Mouse (Mus musculus) midbrain, postnatal 0 days (tissue): ENCODE measurements at regions not wholly inside any gene's neighbourhood (a gene's known extent, or its start where the extent isn't known, plus 50 kb on each side); places are given as distances from the start of the nearest gene placed in this dataset.

ENCODE experiments used
- ATAC-seq: fragments of 200-750 bp; cut with Nextera tagmentation; 2 replicates; pipeline ENCODE4 v1.8.0; 2017; ENCODE audit warnings: moderate number of reproducible peaks, mild to moderate bottlenecking, moderate TSS enrichment, moderate library complexity; ENCODE audit not compliant: low FRiP score
- DNase-seq: peaks from one replicate; pipeline ENCODE4 v3.0.0-alpha.2; 2015; ENCODE audit warnings: low spot score
- H3K27ac ChIP-seq: fragments of 300-500 bp; sonication (generic); 2 replicates; pipeline ENCODE4 v1.5.1; 2014; ENCODE audit warnings: low read depth, mild to moderate bottlenecking, low read length, mixed read lengths
- H3K27me3 ChIP-seq: fragments of 300-500 bp; sonication (generic); 2 replicates; pipeline ENCODE4 v1.6.1; 2014; ENCODE audit warnings: low read length, control low read depth, mixed read lengths; ENCODE audit not compliant: insufficient read depth
- H3K36me3 ChIP-seq: fragments of 300-500 bp; sonication (generic); 2 replicates; pipeline ENCODE4 v1.6.1; 2014; ENCODE audit warnings: low read length, control low read depth, mixed read lengths; ENCODE audit not compliant: insufficient read depth
- H3K4me1 ChIP-seq: fragments of 300-500 bp; sonication (generic); 2 replicates; pipeline ENCODE4 v1.6.1; 2014; ENCODE audit warnings: mild to moderate bottlenecking, control low read depth, antibody characterized with exemption, low read length, mixed read lengths; ENCODE audit not compliant: insufficient read depth
- H3K4me2 ChIP-seq: fragments of 300-500 bp; sonication (generic); 2 replicates; pipeline ENCODE4 v1.6.1; 2014; ENCODE audit warnings: low read depth, mild to moderate bottlenecking, low read length, mixed read lengths; ENCODE audit not compliant: poor library complexity, severe bottlenecking
- H3K4me3 ChIP-seq: fragments of 300-500 bp; sonication (generic); 2 replicates; pipeline ENCODE4 v1.5.1; 2014; ENCODE audit warnings: low read depth, mild to moderate bottlenecking, low read length, moderate library complexity
- H3K9ac ChIP-seq: fragments of 300-500 bp; sonication (generic); replicated peaks from 2 replicates; pipeline ENCODE4 v1.6.1; 2014; ENCODE audit warnings: mild to moderate bottlenecking, low read length, moderate library complexity, mixed read lengths; ENCODE audit not compliant: poor library complexity, severe bottlenecking
- H3K9me3 ChIP-seq: fragments of 300-500 bp; sonication (generic); 2 replicates; pipeline ENCODE4 v1.6.1; 2016; ENCODE audit warnings: low read length, control low read depth
- CTCF ChIP-seq: IDR thresholded peaks from 2 replicates; pipeline ENCODE4 v1.5.1; 2016; ENCODE audit warnings: antibody characterized with exemption, mild to moderate bottlenecking
- WGBS: fragments of 180-500 bp; shearing (Covaris S2); extraction: QIAGEN DNeasy Blood & Tissue Kit; methylation state at CpG from one replicate; pipeline ENCODE4 v1.1.7; 2014; 5-methylcytosine and 5-hydroxymethylcytosine counted together

DNA sequence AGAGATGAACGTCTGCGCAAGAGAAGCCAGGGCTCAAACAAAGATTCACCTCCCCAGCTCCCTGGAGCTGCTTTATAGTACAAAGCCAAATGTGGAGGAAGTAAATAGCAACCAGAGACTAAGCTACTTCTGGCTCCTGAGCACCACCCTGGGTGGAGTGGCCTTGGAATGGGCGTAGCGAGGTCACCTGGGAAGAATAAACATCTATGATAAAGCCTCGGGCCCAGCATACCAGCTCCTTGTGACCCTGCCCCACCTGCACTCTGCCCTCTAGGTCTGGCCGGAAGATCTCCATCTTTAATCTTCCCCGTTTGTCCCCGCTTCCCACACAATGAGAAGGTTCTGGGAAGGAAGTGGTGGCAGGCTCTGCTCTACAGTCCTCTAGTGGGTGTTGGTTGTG lies 61.0 kb upstream of the Ptpn3 start:
- no peak overlapping the region for H3K4me3 ChIP-seq
- no peak overlapping the region for H3K4me2 ChIP-seq
- H3K4me1 ChIP-seq, result no peaks in the 10 kb centered on the region
- H3K27ac ChIP-seq, result no peak overlapping the region
- WGBS, result 85% methylated on average over 8 of the region's 8 CpGs
- no peaks in the 10 kb centered on the region for H3K27me3 ChIP-seq
- no peaks in the 10 kb centered on the region for H3K9me3 ChIP-seq
- no peak overlapping the region for H3K9ac ChIP-seq
- TF ChIP-seq CTCF, result no peak
- ATAC-seq, result no peak
- no peaks in the 10 kb centered on the region for H3K36me3 ChIP-seq
- no peak for DNase-seq

DNA sequence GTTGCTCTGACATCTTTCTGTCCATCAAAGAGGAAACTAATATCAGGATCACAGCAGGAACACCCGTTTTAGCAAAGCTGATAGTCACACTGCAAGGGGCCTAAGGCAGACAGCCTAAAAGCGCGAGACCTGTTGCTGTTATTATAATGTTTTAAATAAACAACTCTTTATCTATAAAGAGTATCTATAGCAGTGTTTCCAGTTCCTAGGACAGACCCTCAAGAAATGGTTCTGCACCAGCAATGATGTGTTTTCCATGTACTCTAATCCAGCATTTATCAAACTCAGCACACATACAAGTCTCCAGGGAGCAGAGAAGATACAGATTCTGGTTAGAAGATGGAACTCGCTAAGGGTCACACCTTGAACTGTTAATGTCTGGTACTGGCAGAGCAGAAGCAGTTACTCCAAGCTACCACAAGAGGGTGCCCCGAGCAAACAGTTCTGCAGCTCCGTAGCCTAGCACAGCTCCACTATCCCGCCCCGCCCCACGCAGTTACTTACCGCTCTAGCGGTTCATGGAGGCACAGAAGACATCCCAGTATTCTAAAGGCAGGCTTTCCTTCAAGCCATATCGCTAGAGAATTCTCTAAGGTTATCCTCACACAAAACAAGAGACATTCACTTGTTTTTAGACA lies 64.2 kb upstream of the Palm2 start:
- ATAC-seq (peak; percentile 92), DNase-seq (peak; percentile 93)
- Histone ChIP-seq H3K27ac (no peak overlapping the region), H3K4me3 (no peak overlapping the region), H3K4me2 (no peak overlapping the region), H3K9ac (no peak overlapping the region), H3K4me1 (no peaks in the 10 kb centered on the region), H3K36me3 (no peaks in the 10 kb centered on the region), H3K9me3 (no peaks in the 10 kb centered on the region), H3K27me3 (no peaks in the 10 kb centered on the region)
- 15% methylated on average over 12 of the region's 12 CpGs for WGBS
- TF ChIP-seq CTCF, result peak; percentile 96

DNA sequence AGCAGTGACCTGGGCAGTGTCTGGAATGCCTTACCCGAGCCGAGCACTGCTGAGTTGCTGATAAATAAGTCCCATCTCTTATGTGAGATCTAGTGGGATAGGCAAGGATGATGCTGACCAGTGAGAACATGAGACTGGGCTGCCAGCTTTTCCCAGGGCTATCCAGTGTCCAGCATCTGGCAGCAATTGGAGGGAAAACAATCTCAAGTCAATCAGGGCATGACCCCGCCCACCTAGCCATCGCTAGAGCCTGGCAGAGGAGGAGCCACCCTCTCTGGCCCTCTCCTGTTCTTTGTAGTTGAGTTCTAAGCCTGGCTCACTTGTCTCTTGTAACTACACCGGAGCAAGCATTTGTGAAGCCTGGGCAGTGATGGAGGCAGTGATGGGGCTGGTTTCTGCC lies 56.2 kb upstream of the Palm2 start:
- H3K36me3 ChIP-seq, result no peaks in the 10 kb centered on the region
- no peaks in the 10 kb centered on the region for H3K27me3 ChIP-seq
- no peak overlapping the region for H3K4me2 ChIP-seq
- TF ChIP-seq CTCF, result no peak
- 50% methylated on average over 5 of the region's 5 CpGs for WGBS
- H3K9ac ChIP-seq, result no peak overlapping the region
- ATAC-seq (no peak), DNase-seq (no peak)
- H3K4me1 ChIP-seq, result no peaks in the 10 kb centered on the region
- no peak overlapping the region for H3K27ac ChIP-seq
- H3K4me3 ChIP-seq, result no peak overlapping the region
- H3K9me3 ChIP-seq, result no peaks in the 10 kb centered on the region

GRCm38 (mm10) chr4:57380063-57380800 lies 53.8 kb upstream of the Palm2 start:
- Histone ChIP-seq H3K27me3 (no peaks in the 10 kb centered on the region), H3K4me2 (no peak overlapping the region), H3K4me3 (no peak overlapping the region), H3K36me3 (no peaks in the 10 kb centered on the region), H3K27ac (no peak overlapping the region), H3K4me1 (no peaks in the 10 kb centered on the region), H3K9ac (no peak overlapping the region), H3K9me3 (no peaks in the 10 kb centered on the region)
- WGBS, result 83% methylated on average over 9 of the region's 9 CpGs
- TF ChIP-seq CTCF, result no peak
- ATAC-seq (no peak), DNase-seq (peak; percentile 24)

GRCm38 (mm10) chr4:57381306-57381705 lies 52.7 kb upstream of the Palm2 start:
- Histone ChIP-seq H3K36me3 (no peaks in the 10 kb centered on the region), H3K4me1 (no peaks in the 10 kb centered on the region), H3K4me2 (no peak overlapping the region), H3K4me3 (no peak overlapping the region), H3K9ac (no peak overlapping the region), H3K27me3 (no peaks in the 10 kb centered on the region), H3K27ac (no peak overlapping the region), H3K9me3 (no peaks in the 10 kb centered on the region)
- peak; percentile 65 for DNase-seq
- no peak for TF ChIP-seq CTCF
- no peak for ATAC-seq
- WGBS, result 67% methylated on average over 4 of the region's 4 CpGs
